In the genomic region with DNA sequence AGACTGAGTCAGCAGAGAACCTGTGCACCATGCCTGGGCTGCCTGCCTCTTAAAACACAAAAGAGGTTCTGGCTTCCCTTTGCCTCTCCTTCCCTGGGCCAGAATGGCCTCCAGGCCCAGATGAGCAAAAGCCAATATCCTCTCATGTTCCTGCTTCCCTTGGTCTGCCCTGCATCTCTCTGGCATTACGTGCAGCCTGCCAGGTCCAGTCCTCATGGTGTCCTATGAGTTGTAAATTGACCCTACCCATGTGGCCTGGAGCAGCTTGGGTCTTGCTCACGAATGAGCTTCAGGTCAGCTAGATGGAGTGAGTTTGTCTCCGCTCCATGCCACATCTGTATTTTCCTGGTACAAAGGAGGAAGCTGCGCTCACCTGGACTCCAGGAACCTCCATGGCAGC, we compare ENCODE assay signal across 14 mouse cellular contexts.
"Had no signal": no experiment of that assay in that cellular context is flagged by ENCODE, and none has a peak within 500 bp of the region (broad histone marks: within the 10 kb centered on the region; RNA-seq: fewer than 3 reads in every experiment).

No protein-coding gene starts in this region.

- H3K27me3 ChIP-seq: heart, embryonic 15.5 days; hindbrain, embryonic 12.5 days; intestine, embryonic 15.5 days; liver, embryonic 13.5 days had no signal

- H3K4me1 ChIP-seq: hindbrain, embryonic 10.5 days; hindbrain, embryonic 12.5 days; intestine, embryonic 15.5 days; limb, embryonic 12.5 days had no signal

- DNase-seq: gastrocnemius, postnatal 25 days; liver; liver, embryonic 13.5 days had no signal

- H3K4me3 ChIP-seq: heart, adult 2 months; heart, embryonic 13.5 days; heart, embryonic 15.5 days; hindbrain, embryonic 10.5 days; hindbrain, embryonic 12.5 days; intestine, embryonic 15.5 days; layer of hippocampus, adult 2 months; left cerebral cortex, adult 2 months; limb, embryonic 10.5 days; limb, embryonic 12.5 days; liver, embryonic 13.5 days had no signal

- H3K27ac ChIP-seq: heart, adult 2 months; heart, embryonic 13.5 days; heart, embryonic 15.5 days; hindbrain, embryonic 10.5 days; hindbrain, embryonic 12.5 days; hindbrain, embryonic 14.5 days; intestine, embryonic 15.5 days; layer of hippocampus, adult 2 months; left cerebral cortex, adult 2 months; limb, embryonic 10.5 days; limb, embryonic 12.5 days; liver, embryonic 13.5 days had no signal

- H3K36me3 ChIP-seq: heart, embryonic 13.5 days; heart, embryonic 15.5 days; hindbrain, embryonic 10.5 days; hindbrain, embryonic 12.5 days; intestine, embryonic 15.5 days; limb, embryonic 10.5 days; limb, embryonic 12.5 days had no signal
